Mouse (Mus musculus) thymus, adult 2 months (tissue): ENCODE results near the gene Peli1. TPM values are rescaled to one million over a fixed set of nuclear protein-coding genes. Genes with fewer than 3 reads are reported as not detected.

Experiments used
- DNase-seq: peaks from one replicate; pipeline ENCODE4 v3.0.0; 2021
- H3K27ac ChIP-seq: fragments of 200-500 bp; 2 replicates; pipeline ENCODE4 v1.5.1; 2012; ENCODE audit warnings: low read length, control low read depth; ENCODE audit not compliant: control insufficient read depth, insufficient read depth
- H3K27me3 ChIP-seq: fragments of 200-500 bp; 2 replicates; pipeline ENCODE4 v1.6.1; 2012; ENCODE audit warnings: mild to moderate bottlenecking, low read length, moderate library complexity, mixed read lengths; ENCODE audit not compliant: control insufficient read depth, insufficient read depth
- H3K36me3 ChIP-seq: fragments of 200-500 bp; 2 replicates; pipeline ENCODE4 v1.6.1; 2012; ENCODE audit warnings: mild to moderate bottlenecking, low read length, moderate library complexity; ENCODE audit not compliant: control insufficient read depth, insufficient read depth
- H3K4me1 ChIP-seq: fragments of 200-500 bp; replicated peaks from 2 replicates; pipeline ENCODE4 v1.6.1; 2012; ENCODE audit warnings: low read length; ENCODE audit not compliant: control insufficient read depth, insufficient read depth
- H3K4me3 ChIP-seq: fragments of 200-500 bp; 2 replicates; pipeline ENCODE4 v1.5.1; 2012; ENCODE audit warnings: mild to moderate bottlenecking, low read length, control low read depth, moderate library complexity; ENCODE audit not compliant: control insufficient read depth, insufficient read depth
- CTCF ChIP-seq: fragments of 200-500 bp; IDR thresholded peaks from 2 replicates; pipeline ENCODE4 v1.5.1; 2012; ENCODE audit warnings: mild to moderate bottlenecking, control low read depth, low read length, moderate library complexity, borderline replicate concordance; ENCODE audit not compliant: control insufficient read depth, poor library complexity, insufficient read depth; ENCODE audit errors: extremely low read depth
- POLR2A ChIP-seq: fragments of 200-500 bp; IDR thresholded peaks from 2 replicates; pipeline ENCODE4 v1.6.1; 2012; ENCODE audit warnings: mild to moderate bottlenecking, low read length, control low read depth, moderate library complexity; ENCODE audit not compliant: control insufficient read depth, poor library complexity, insufficient read depth; ENCODE audit errors: extremely low read depth
- WGBS: fragments of 180-500 bp; shearing (Covaris S2); methylation state at CpG from one replicate; pipeline ENCODE4 v1.1.7; 2018; 5-methylcytosine and 5-hydroxymethylcytosine counted together
- polyA plus RNA-seq: library from polyadenylated mRNA; depleted of rRNA; stranded (reverse); fragments of >200 nt; gene quantifications from 2 replicates; pipeline ENCODE4 v1.2.3, GENCODE M21; 2012

The Peli1 gene
- polyA plus RNA-seq, 1 experiment, result 53.4 TPM

GRCm38 (mm10) chr11:21063271-21063670, 27.8 kb upstream of the Peli1 start:
- DNase-seq, result no peak
- WGBS, result 96% methylated on average over 3 of the region's 3 CpGs

GRCm38 (mm10) chr11:21079400-21079799, 11.7 kb upstream of the Peli1 start:
- DNase-seq, result no peak
- no peaks in the 10 kb centered on the region for H3K36me3 ChIP-seq
- no peak overlapping the region for H3K4me3 ChIP-seq
- H3K27me3 ChIP-seq, result no peaks in the 10 kb centered on the region
- 98% methylated on average over 2 of the region's 2 CpGs for WGBS
- no peak for TF ChIP-seq CTCF
- no peak for TF ChIP-seq POLR2A
- no peak overlapping the region for H3K27ac ChIP-seq
- H3K4me1 ChIP-seq, result no peaks in the 10 kb centered on the region

More at GRCm38 (mm10) chr11:21063271-21063670, 27.8 kb upstream of the Peli1 start:
- no peak overlapping the region for H3K27ac ChIP-seq
- no peaks in the 10 kb centered on the region for H3K27me3 ChIP-seq
- H3K36me3 ChIP-seq, result no peaks in the 10 kb centered on the region
- TF ChIP-seq CTCF, result no peak
- no peaks in the 10 kb centered on the region for H3K4me1 ChIP-seq
- no peak overlapping the region for H3K4me3 ChIP-seq

GRCm38 (mm10) chr11:21079851-21080362, 11.2 kb upstream of the Peli1 start:
- H3K27ac ChIP-seq, result no peak overlapping the region

GRCm38 (mm10) chr11:21081169-21081568, 9.9 kb upstream of the Peli1 start:
- Histone ChIP-seq H3K27me3 (no peaks in the 10 kb centered on the region), H3K4me1 (no peaks in the 10 kb centered on the region), H3K27ac (no peak overlapping the region), H3K4me3 (no peak overlapping the region), H3K36me3 (no peaks in the 10 kb centered on the region)
- TF ChIP-seq POLR2A (no peak), CTCF (no peak)
- DNase-seq, result no peak
- WGBS, result 93% methylated on average over 3 of the region's 3 CpGs

More at GRCm38 (mm10) chr11:21079851-21080362, 11.2 kb upstream of the Peli1 start:
- no peaks in the 10 kb centered on the region for H3K36me3 ChIP-seq
- H3K27me3 ChIP-seq, result no peaks in the 10 kb centered on the region
- no peak overlapping the region for H3K4me3 ChIP-seq
- 95% methylated on average over 3 of the region's 3 CpGs for WGBS
- no peak for DNase-seq
- H3K4me1 ChIP-seq, result no peaks in the 10 kb centered on the region
- TF ChIP-seq CTCF, result no peak
- TF ChIP-seq POLR2A, result no peak

GRCm38 (mm10) chr11:21082711-21083110, 8.4 kb upstream of the Peli1 start:
- H3K27me3 ChIP-seq, result no peaks in the 10 kb centered on the region
- TF ChIP-seq POLR2A (no peak), CTCF (no peak)
- no peak for DNase-seq
- H3K27ac ChIP-seq, result no peak overlapping the region
- no peaks in the 10 kb centered on the region for H3K4me1 ChIP-seq
- WGBS, result 53% methylated on average over 2 of the region's 2 CpGs
- H3K36me3 ChIP-seq, result no peaks in the 10 kb centered on the region
- no peak overlapping the region for H3K4me3 ChIP-seq

- Histone ChIP-seq H3K36me3 (no peaks in the 10 kb centered on the region), H3K4me3 (no peak overlapping the region), H3K27me3 (no peaks in the 10 kb centered on the region), H3K4me1 (peaks cover 2% of the 10 kb centered on the region), H3K27ac (no peak overlapping the region)
- TF ChIP-seq POLR2A (no peak), CTCF (no peak)
- DNase-seq, result no peak
- WGBS, result 94% methylated on average over 2 of the region's 2 CpGs
These were observed 2.7 kb upstream of the Peli1 start for GRCm38 (mm10) chr11:21088356-21088755.

- H3K4me3 ChIP-seq, result no peak overlapping the region
- DNase-seq, result no peak
- TF ChIP-seq CTCF (no peak), POLR2A (no peak)
- peaks cover 2% of the 10 kb centered on the region for H3K4me1 ChIP-seq
- H3K27ac ChIP-seq, result no peak overlapping the region
- H3K36me3 ChIP-seq, result no peaks in the 10 kb centered on the region
- WGBS, result 62% methylated on average over 4 of the region's 4 CpGs
- H3K27me3 ChIP-seq, result no peaks in the 10 kb centered on the region
These were observed 1.5 kb upstream of the Peli1 start for GRCm38 (mm10) chr11:21089571-21089970.
